Mouse (Mus musculus) layer of hippocampus, postnatal 36 days (tissue): ENCODE data around the gene Ttll6. TPM values are rescaled to one million over a fixed set of nuclear protein-coding genes. Genes with fewer than 3 reads are reported as not detected.

Experiments
- DNase-seq, 2 experiments: peaks; one replicate each; pipeline ENCODE4 v3.0.0; 2022
- total RNA-seq, 2 experiments: library from RNA; stranded (reverse); gene quantifications; 2 replicates each; pipeline ENCODE4 v1.2.3; 2021

The Ttll6 gene
- total RNA-seq, 2 experiments from 2014 or later: 0.27 to 0.46 TPM

DNA sequence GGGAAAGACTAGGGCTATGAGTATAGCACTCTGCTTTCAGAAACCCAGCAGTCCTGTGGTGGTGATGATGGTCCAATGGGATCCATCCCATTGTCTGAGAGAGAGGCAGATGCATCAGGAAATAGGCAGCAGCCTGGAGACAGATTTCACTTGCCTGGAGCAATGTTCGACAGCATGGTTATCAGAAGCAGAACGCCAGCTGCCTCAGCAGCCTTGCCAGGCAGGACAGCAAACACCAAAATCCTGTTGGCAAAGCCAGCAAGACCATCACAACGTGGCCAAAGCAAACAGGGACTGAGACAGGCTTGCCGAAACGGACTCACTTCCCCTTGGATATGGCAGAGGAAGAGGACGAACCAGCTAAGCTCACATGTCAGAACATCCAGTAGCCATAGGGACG is 35.4 kb downstream of the Ttll6 start:
- no peak for DNase-seq

DNA sequence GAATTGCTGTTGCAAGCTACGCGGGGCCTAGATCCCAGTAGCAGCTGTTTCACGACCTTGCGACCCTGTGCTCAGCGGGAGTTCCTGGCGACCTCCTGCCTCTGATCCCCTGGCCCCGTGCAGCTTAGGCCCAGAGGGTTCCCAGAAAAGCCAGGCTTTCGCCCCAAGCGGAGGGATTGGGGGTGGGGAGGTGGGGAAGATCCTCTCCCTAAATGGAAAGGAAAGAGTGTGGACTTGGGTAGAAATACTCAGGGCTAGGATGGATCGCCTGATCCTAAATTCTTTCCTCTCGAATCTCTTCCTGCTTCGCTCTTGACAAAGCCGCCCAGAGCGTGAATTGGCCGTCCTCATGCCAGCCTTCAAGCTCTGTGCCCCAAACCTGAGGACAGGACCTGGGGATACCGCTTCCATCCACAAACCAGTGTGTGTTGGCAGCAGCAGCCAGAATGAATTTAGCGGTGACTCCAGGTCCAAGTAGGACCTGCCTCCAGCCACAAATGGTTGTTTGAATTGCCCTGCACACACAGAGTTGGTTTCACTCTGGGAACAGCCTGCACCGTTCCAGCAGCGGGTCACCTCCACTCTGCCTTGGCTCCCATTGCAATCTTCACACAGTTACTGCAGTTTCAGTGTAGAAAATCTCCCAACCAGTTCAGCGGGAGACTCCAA is 37.3 kb downstream of the Ttll6 start:
- DNase-seq: no peak

DNA sequence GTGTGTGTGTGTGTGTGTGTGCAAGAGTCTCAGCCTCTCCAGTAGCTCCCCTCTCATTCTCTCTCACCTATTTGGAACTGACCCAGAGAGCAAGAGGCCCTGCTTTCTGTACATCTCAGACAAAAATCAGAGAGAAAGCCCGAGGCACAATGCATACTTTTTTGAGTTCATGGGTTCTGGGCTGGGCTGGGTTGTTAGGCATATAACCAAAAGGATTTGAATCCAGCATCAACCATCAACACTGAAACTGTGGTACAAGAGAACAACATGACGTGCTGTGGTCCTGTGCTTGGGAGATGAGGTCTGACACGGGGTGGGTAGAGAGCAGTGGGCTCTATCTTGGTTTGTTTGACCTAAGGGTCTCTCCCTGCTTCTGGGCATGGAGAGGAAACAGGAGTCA is 38.0 kb downstream of the Ttll6 start:
- no peak for DNase-seq

DNA sequence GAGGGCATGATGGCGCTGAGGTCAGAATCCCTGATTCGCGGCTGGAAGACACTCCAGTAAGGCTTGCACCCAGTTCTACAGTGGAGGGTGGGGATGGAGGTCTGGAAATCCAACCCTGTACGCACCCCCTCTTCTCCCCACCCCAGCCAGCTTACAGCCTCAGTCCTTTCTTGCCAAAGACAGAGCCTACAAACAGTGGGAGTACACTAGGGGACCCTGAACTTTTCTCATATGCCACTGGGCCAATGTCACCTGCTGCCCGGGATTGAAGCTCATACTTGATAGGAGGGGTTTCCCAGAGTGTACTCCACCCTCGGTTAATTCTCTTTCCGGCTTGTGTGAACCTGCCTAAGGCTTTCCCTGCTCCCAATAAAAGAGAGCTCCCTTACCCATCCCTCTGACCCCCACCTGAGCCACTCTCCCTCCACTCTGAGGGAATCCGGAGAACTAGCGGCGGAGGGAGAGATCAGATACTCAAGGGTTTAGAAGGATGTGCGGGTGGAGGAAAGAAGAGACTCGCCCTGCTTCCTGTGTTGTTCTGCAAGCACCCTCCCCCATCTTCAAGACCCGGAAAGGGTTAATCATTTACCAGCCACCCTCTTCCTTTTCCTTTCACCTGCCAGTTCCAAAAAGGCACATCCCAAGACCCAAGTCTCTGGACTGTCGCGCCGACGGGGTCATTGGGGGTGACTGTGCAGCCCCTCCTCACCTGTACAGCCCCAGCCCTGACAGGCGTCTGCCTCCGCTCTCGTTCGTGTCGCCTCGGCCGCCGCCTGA is 39.1 kb downstream of the Ttll6 start:
- DNase-seq: no peak

DNA sequence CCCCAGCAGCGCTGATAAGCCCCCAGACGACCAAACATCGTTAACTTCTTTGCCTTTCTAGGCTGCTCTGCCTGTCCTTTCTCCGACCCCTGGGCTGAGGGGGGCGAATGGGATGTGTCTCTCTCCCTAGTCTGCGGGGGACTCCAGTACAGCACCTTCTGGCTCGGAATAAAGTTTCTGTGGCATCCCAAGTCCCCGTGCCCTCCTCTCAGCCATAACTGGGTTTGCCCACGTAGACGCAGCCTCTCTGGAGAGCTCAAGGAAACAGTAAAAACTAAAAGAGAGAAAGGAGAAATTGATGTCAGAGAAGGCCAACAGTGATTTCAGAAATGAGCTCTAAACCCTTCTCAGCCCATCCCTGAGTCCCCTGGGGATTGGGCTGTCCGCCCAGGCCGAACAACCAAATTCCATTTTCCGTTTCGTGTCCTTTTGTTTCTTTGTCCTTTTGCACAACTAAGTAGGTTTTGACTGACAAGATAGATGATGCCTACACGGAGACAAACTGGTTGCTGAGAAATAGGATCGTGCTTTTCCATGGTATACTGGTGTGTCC is 39.8 kb downstream of the Ttll6 start:
- no peak for DNase-seq

DNA sequence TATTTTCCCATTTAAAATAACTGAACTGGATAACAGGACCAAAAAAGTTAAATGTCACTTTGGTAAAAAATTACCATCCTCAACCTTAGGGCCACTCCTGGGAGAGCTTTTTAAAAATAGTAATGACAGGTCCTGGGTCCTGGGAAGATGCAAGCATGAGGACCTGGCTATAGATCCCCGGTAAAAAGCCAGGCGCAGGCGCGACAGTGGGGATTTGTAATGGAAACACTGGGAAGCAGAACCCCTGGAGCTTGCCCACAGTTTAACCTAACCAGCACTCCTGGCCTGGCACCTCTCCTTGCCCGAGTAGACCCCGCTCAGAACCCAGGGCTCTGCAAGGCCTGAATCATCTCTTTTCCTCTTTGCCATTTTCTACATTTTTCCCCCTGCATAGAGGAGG is 41.3 kb downstream of the Ttll6 start:
- DNase-seq: no peak

DNA sequence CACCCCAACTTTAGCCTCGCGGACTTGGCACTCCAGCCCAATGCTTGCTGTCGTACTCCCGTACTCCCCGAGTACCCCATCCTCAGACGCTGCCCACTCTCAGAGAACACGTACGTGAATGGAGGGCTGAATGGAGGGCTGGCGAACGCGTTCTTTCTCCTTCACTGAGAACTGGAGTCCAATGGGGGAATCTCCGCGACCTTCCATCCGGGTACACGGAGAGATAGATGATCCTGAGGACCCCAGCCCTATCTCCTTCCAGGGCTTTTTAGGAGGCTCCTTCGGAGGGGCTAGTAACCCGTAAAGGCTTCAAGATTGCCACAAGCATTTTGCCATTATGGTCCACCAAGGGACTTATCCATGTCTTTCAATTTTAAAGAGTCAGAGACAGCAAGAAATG is 41.9 kb downstream of the Ttll6 start:
- DNase-seq: no peak

DNA sequence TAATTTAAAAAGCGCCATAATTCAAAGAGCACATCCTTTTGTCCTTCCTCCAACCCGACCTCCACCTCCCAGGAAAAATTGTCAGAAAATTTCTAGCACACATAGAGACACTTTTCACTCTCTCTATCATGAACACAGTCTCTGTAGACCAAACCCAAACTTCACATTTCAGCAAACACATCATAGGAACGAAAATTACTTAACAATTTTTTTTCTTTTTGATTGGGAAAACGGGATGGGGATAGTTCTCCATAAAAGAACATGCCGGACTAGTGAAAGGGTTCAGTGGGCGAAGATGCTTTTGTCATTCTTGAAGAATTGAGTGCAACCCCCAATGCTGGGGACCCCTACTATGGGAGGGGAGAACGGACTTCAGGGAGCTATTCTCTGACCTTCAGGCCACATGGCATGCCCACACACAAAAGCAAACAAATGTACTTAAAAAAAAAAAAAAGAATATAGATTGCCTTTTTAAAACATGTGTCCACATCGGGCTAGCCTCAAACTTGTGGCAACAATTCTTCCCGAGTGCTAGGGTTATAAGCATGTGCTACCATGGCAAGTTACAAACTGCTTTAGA is 42.5 kb downstream of the Ttll6 start:
- DNase-seq: no peak

DNA sequence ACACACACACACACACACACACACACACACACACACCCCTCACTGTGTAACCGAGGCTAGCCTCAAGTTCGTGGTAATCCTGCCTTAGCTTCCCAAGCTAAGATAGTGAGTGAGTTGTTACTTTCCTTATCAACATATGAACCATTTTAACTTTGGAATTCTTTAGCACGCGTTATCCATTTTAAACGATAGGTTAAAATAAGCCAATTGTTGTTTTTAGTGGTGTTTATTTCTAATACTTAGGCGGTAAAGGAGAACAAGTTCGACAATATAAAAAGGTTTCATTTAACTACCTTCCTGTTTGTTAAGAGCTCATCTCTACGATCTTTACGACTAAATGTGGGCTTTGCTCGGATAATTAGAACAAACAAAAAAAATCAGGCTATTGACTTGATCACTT is 43.3 kb downstream of the Ttll6 start:
- DNase-seq: no peak

DNA sequence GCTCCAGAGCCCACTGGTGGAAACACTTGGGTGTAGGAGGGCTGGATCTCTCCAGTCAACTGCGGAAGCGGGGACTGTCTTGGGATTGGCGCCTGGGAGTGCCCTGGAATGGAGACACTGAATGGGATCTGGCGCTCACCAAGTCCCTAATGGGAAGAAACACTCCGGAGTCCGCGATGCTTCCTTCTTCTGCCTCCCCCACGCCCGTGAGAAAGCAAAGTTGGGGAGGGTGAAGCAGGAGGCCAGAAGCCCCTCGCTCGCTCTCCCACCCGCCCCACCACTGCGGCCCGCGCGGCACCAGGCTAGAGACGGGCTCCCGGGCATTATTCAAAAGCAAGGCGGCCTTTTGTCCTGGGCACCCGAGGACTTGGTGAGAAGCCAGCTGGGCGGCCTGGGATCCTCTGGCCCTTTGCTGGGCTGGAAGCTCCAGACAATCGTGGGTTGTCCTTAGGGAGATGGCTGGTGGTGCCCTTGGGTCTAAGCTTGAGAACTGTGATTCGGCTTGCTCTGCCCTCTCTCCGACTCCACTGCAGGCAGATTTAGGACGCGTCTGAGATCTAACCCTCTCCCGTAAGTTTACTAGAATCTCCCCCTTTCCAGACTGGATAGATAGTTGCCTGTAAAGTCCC is 44.1 kb downstream of the Ttll6 start:
- DNase-seq: no peak

DNA sequence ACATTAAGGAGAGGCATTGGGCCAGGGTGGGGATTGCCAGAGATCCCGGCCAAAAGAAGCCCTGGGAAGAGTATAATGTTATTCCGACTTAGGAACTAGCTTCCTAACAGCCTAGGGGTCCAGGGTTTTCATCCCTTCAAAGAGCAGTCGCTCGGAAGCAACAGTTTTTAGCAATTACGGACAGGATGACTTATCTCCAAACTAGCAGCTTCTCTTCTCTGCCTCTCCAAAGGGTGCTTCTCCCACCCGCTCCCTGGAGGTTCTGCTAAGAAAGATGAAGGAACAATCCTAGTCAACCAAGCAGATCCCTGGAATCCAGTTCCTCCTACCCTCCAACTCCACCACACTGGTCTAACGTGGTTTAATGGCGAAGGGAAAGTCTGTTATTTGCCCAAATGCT is 44.8 kb downstream of the Ttll6 start:
- no peak for DNase-seq

DNA sequence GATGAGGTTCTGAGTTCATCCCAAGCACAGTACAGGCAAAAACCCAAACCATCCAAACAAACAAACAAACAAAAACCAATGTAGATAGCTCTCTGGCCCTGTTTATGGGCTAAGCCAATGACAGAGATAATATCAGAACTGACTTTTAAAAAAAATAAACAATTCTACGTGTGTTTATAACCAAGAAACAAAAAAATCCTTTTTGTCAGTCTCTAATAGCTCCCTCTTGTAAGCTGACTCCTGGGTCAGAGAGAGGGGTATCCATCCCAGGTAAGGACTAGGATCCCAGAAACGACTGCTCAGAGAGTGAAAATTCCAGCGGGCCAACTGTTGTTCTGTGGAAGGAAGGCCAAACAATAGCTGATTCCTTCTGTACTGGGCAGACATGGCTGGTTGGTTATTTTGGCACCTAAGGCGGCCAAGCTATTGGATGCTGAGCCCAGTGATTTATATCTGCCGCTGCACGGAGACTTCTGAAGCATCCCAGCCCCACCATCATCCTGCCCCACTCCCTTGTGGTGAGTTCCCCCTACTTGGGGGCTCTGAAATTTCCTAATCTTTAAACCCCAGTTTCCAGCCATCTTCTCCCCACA is 45.4 kb downstream of the Ttll6 start:
- DNase-seq: no peak

DNA sequence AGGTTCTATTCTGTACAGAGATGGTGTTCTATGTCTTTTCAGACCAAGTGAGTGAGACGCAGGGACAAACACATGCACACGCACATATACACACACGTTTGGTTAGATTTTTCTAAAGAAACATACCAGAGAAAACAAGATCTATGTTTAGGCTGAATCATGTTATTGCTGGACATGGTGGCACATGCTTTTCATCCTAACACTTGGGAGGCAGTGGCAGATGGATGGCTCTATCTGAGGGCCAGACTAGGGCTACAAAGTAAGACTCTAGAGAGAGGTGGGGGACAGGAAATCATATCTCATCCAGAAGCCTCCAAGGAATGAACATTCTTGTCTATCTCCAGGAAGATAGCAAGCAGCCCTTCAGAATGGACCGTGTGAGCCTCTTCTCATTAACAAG is 47.5 kb downstream of the Ttll6 start:
- DNase-seq: no peak

DNA sequence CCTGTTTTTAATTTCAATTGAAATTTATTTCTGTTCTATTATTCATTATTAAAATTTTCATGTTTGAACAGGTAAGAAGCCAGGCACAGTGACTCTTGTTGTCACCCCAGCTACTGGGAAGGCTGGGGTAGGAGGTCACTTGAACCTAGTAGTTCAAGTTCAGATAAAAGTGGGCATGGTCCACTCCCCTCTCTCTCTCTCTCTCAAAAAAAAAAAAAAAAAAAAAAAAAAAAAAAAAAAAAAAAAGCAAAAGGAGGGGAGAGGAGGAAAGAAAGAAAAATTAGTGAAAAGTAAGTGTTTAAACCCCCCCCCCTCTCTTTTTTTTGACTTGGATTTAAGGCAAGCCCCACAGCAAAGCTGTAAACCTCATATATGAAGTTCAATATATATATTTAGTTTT is 50.6 kb downstream of the Ttll6 start:
- no peak for DNase-seq

DNA sequence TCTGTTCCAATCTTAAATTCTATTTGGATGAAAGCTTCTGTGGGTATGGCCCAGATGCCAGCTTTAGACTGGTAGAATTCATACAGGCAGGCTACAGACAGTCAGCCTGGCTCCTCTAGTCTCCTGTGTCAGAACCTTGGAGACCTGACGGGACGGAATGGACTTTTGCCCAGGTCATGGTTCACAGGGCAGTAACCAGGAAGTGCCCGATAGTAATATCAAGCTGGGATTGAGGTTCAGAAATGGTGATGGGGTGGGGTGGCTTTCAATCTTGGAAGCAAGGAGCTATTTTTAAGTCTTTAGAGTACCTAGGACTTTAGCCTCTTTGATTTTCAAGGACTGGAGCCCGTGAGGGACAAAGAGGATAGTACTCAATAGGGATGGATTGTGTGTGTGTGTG is 53.7 kb downstream of the Ttll6 start:
- DNase-seq: no peak

DNA sequence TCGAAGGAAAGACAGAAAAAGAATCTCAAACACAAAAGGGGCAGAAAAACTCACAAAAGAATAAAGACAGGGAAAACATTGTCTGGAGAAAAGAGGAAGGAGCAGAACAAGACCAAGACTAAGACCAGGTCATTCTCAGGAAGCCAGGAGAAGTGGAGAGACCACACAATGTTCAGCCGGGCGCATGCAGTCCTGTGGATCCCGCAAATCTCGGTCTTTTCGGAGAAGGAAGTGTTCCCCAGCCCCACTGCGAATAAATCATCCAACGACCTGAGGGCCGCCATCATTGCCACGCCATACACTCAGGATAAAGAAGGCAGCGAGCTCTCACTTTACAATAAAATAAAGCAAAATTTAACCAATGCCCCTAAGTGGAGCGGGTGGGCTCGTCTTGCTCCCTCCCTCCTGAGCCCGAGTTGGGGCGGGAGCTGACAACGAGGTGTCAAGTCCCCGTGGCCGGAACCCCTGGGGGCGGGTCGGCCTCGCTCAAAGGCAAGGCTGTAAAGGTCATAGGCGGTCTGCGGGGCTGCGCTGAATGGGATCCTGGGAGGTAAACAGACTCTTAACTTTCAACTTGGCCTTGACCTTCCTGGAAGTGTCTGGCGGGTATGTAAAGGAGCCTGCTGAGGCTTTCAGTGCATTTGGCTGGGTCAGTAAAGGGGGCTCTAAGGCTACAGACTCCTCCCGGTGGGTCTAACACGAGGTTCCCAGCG is 56.4 kb downstream of the Ttll6 start:
- DNase-seq: no peak

DNA sequence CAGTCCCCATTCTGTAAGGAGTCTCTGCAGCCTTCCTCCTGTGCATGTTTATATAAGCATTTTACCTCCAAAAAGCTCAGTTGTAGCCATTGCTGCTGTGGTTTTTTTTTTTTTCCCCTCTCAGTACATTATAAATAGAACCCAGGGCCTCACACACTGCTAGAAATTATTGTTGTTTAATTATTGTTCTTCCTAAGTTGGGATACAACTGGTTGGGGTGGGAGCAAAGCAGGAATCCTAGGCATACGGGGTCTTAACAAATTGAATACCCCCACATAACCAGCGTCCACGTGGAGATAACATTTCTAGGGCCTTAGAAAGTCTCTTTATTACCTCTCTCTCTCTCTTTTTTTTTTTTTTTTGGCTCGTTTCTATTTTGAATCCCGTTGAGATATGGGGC is 57.5 kb downstream of the Ttll6 start:
- no peak for DNase-seq

DNA sequence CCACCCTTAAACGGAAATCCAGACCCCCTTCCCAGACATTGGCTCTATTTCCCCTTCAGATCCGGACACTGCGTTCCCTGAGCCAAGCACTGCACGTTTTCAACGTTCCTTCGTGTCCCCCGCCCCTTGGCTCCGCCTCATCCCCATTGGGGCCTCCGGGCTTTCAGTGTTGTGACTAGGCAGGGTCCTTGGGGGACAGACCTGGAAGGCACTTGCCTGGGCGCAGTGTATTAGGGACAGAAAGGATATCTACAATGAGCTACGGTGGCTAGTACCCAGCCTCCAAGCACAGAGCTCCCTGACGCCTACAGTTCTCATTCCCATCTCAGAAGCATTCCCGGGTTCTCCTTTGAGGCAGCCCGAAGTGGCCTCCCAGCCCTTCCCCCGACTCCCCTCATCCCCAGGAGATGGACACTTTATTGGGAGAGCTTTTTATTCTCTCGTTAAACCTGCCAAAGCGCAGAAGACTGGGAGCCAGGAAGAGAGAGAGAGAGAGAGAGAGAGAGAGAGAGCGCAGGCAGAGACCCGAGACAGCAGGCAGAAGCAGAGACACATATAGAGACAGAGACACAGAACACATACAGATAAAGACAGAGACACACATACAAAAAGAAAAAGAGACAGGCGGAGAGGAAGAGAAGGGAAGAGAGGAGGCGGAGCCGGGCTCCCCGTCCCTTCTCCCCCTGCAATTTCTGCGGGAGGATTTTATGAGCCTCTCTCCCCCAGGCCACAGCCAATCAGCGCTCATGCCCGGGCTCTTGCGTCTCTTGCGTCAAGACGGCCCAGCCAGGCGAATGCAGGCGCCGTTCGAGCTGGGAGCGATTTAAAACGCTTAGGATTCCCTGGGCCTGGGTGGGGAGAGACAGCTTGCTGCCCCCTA is 60.2 kb downstream of the Ttll6 start, which contains the start of gene Hoxb13:
Gene Hoxb13 (plus strand): TSS at position 796 of the 880 bp plus-strand sequence.
- DNase-seq: no peak

DNA sequence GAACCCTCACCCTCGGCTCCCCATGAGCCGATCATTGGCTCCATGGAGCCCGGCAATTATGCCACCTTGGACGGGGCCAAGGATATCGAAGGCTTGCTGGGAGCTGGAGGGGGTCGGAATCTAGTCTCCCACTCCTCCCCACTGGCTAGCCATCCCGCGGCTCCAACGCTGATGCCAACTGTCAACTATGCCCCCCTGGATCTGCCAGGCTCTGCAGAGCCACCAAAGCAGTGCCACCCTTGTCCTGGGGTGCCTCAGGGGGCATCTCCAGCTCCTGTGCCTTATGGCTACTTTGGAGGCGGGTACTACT is 60.8 kb downstream of the Ttll6 start:
- no peak for DNase-seq

DNA sequence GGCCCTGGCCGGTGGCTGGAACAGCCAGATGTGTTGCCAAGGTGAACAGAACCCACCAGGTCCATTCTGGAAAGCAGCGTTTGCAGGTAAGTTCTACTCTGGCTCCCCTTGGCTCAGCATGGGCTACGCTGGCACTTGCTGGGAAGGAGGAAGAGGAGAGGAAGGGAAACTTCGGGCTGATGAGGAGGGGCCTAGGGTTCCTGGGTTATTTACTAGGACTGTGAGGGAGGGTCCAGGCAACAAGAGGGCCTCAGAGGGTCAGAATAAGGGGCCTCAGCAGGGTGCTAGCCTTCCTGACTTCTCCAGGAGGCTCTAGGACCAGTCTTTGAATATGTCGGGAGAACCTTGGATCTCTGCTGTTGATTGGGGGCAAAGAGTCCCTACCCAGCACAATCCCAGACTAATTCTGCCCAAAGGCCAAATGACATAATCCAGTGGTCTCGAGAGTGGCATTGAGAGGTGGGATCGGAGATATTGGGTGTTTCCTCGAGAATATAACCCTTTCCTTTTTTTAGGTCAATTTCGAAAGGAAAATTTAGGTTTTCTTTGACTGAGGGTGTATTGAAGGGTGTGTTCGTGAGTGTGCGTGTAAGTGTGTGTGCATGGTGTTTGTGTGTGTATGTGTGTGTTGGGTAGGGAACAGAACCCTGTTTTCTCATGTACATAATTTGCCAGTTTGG is 61.5 kb downstream of the Ttll6 start:
- DNase-seq: no peak
